Mouse (Mus musculus) frontal cortex, postnatal 36 days (tissue): ENCODE results near the gene Dgkb.
A peak's percentile ranks its signal among the peaks of the same experiment; 100 is the strongest.

ENCODE experiments used
- DNase-seq, 2 experiments: peaks; one replicate each; pipeline ENCODE4 v3.0.0; 2022; ENCODE audit warnings: low spot score in 2 of 2

Gene Dgkb

GRCm38 (mm10) chr12:38371597-38371996 lies 554.1 kb downstream of the Dgkb start:
- DNase-seq = no peak

GRCm38 (mm10) chr12:38374159-38374558 lies 556.6 kb downstream of the Dgkb start:
- DNase-seq = no peak

GRCm38 (mm10) chr12:38385942-38386341 lies 568.4 kb downstream of the Dgkb start:
- DNase-seq = no peak

GRCm38 (mm10) chr12:38386991-38387390 lies 569.5 kb downstream of the Dgkb start:
- DNase-seq = peak; percentile 19 to 62

GRCm38 (mm10) chr12:38387654-38388053 lies 570.1 kb downstream of the Dgkb start:
- no peak for DNase-seq

GRCm38 (mm10) chr12:38388243-38388642 lies 570.7 kb downstream of the Dgkb start:
- no peak for DNase-seq

GRCm38 (mm10) chr12:38397754-38398312 lies 580.3 kb downstream of the Dgkb start:
- no peak for DNase-seq

- DNase-seq = peak in 1 of 2 experiments; percentile 14
Observed at GRCm38 (mm10) chr12:38400089-38400488, 582.6 kb downstream of the Dgkb start.

GRCm38 (mm10) chr12:38435364-38436130 lies 618.0 kb downstream of the Dgkb start:
- DNase-seq = no peak

GRCm38 (mm10) chr12:38436131-38436436 lies 618.6 kb downstream of the Dgkb start:
- no peak for DNase-seq

GRCm38 (mm10) chr12:38450323-38451087 lies 633.0 kb downstream of the Dgkb start:
- DNase-seq = no peak

GRCm38 (mm10) chr12:38451677-38452076 lies 634.2 kb downstream of the Dgkb start:
- no peak for DNase-seq

GRCm38 (mm10) chr12:38468191-38468590 lies 650.7 kb downstream of the Dgkb start:
- no peak for DNase-seq

- no peak for DNase-seq
Observed at GRCm38 (mm10) chr12:38468605-38469004, 651.1 kb downstream of the Dgkb start.

GRCm38 (mm10) chr12:38497229-38497628 lies 679.7 kb downstream of the Dgkb start:
- DNase-seq = no peak

- DNase-seq = no peak
Observed at GRCm38 (mm10) chr12:38500931-38501330, 683.4 kb downstream of the Dgkb start.

- DNase-seq = no peak
Observed at GRCm38 (mm10) chr12:38508195-38508594, 690.7 kb downstream of the Dgkb start.

- DNase-seq = no peak
Observed at GRCm38 (mm10) chr12:38545431-38545830, 727.9 kb downstream of the Dgkb start.

GRCm38 (mm10) chr12:38577141-38577540 lies 759.6 kb downstream of the Dgkb start:
- no peak for DNase-seq

GRCm38 (mm10) chr12:38579191-38579817 lies 761.8 kb downstream of the Dgkb start:
- no peak for DNase-seq

GRCm38 (mm10) chr12:38586368-38586865 lies 768.9 kb downstream of the Dgkb start:
- no peak for DNase-seq

- DNase-seq = no peak
Observed at GRCm38 (mm10) chr12:38589951-38590350, 772.4 kb downstream of the Dgkb start.
